Mouse (Mus musculus): ENCODE measurements around the gene Ckap2l. TPM values are rescaled to one million over a fixed set of nuclear protein-coding genes. Genes with fewer than 3 reads are reported as not detected.

The Ckap2l gene
- polyA plus RNA-seq, 1 experiment from 2014 or later, result 49.5 TPM

- Histone ChIP-seq H3K4me1 (no peaks in the 10 kb centered on the region), H3K27ac (no peak within 1 kb of the TSS), H3K4me2 (no peak within 1 kb of the TSS), H3K4me3 (replicated peaks) (no peak within 1 kb of the TSS), H3K36me3 (no peaks in the 10 kb centered on the region), H3K9ac (no peak within 1 kb of the TSS), H3K27me3 (no peaks in the 10 kb centered on the region), H3K9me3 (replicated peaks) (no peaks in the 10 kb centered on the region)
- 80% methylated on average over 7 of the region's 7 CpGs for WGBS
- ATAC-seq (replicated peaks; ENCODE audit: low FRiP score), result no peak
Observed at GRCm38 (mm10) chr2:129309836-129310235, 12.8 kb upstream of the Ckap2l start, which contains the start of gene Il1a. Il1a (minus strand) TSS chr2:129309972.

DNA sequence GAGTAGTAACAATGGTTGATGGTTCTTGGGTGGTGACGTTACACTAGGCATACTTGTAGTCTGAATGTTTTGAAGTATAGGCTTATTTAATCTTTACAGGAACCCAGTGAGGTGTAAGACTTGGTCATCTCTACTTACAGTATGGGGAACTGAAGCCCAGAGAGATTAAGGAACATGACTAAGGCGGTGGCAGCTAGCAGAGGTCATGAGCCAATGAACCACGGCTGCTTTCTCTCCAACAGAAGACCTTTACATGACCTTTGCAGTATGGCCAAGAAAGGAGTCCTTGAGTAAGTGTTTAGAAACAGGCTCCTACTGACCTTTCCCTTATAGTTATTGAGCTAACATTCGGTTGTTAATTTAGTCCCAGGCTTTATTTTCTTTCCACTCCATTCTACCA, 9.0 kb upstream of the Ckap2l start:
- Histone ChIP-seq H3K36me3 (no peaks in the 10 kb centered on the region), H3K9ac (no peak overlapping the region), H3K4me3 (replicated peaks) (no peak overlapping the region), H3K27me3 (0 out of 2 replicates have a peak, but pooled peaks cover 1% of the 10 kb centered on the region), H3K27ac (no peak overlapping the region), H3K4me1 (no peaks in the 10 kb centered on the region), H3K4me2 (no peak overlapping the region), H3K9me3 (replicated peaks) (no peaks in the 10 kb centered on the region)
- ATAC-seq (replicated peaks; ENCODE audit: low FRiP score), result no peak
- WGBS, result 48% methylated on average over 4 of the region's 4 CpGs

GRCm38 (mm10) chr2:129297589-129297982, 574 bp upstream of the Ckap2l start:
- peaks cover 20% of the 10 kb centered on the region for H3K4me1 ChIP-seq
- H3K9ac ChIP-seq, result peak overlapping the region; percentile 50
- peak overlapping the region; percentile 77 for H3K4me2 ChIP-seq
- WGBS, result 1% methylated on average over 10 of the region's 10 CpGs
- peaks cover 5% of the 10 kb centered on the region; the same call in 1 of the 2 replicates for H3K27me3 ChIP-seq
- H3K9me3 ChIP-seq (replicated peaks), result no peaks in the 10 kb centered on the region
- ATAC-seq (replicated peaks; ENCODE audit: low FRiP score), result peak; percentile 66
- peaks cover 12% of the 10 kb centered on the region for H3K36me3 ChIP-seq
- H3K4me3 ChIP-seq (replicated peaks), result peak overlapping the region; percentile 96
- H3K27ac ChIP-seq, result peak overlapping the region; percentile 86

- Histone ChIP-seq H3K4me3 (replicated peaks) (peak overlapping the region; percentile 96), H3K27me3 (peaks cover 5% of the 10 kb centered on the region; the same call in 1 of the 2 replicates), H3K4me2 (peak overlapping the region; percentile 77), H3K36me3 (peaks cover 15% of the 10 kb centered on the region), H3K4me1 (peaks cover 20% of the 10 kb centered on the region), H3K9ac (peak overlapping the region; percentile 89), H3K27ac (no peak overlapping the region), H3K9me3 (replicated peaks) (no peaks in the 10 kb centered on the region)
- ATAC-seq (replicated peaks; ENCODE audit: low FRiP score), result no peak
- 72% methylated on average over 5 of the region's 5 CpGs for WGBS
Observed at GRCm38 (mm10) chr2:129296086-129296485, 926 bp downstream of the Ckap2l start.

- Histone ChIP-seq H3K4me1 (peaks cover 20% of the 10 kb centered on the region), H3K9me3 (replicated peaks) (no peaks in the 10 kb centered on the region), H3K4me2 (no peak overlapping the region), H3K36me3 (peaks cover 23% of the 10 kb centered on the region), H3K9ac (no peak overlapping the region), H3K27ac (no peak overlapping the region), H3K4me3 (replicated peaks) (no peak overlapping the region), H3K27me3 (no peaks in the 10 kb centered on the region)
- ATAC-seq (replicated peaks; ENCODE audit: low FRiP score), result no peak
- WGBS, result 90% methylated on average over 5 of the region's 5 CpGs
Observed at GRCm38 (mm10) chr2:129295075-129295474, 1.9 kb downstream of the Ckap2l start.

DNA sequence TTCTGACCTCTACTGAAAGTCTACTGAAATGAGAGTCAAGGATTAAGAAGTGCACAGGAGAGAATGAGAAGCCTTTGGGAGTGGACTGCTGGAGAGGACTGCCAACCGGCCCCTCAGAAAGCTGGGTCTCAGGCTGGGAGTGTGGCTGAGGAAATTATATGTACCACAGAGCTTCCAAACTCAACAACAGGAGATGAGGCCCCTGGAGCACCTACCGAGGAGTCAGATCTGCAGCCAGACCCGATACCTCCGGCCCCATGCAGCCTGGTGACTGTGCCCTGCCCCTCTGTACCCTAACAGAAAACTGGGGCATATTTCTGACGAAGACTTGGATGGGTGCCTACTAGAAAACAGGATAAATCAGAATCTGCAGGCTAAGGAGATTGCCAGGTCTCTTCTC, 23.2 kb downstream of the Ckap2l start:
- WGBS, result 93% methylated on average over 5 of the region's 5 CpGs
- Histone ChIP-seq H3K4me3 (replicated peaks) (no peak overlapping the region), H3K36me3 (peaks cover 87% of the 10 kb centered on the region), H3K9me3 (replicated peaks) (no peaks in the 10 kb centered on the region), H3K4me1 (no peaks in the 10 kb centered on the region), H3K4me2 (no peak overlapping the region), H3K27ac (no peak overlapping the region), H3K27me3 (no peaks in the 10 kb centered on the region), H3K9ac (no peak overlapping the region)
- ATAC-seq (replicated peaks; ENCODE audit: low FRiP score), result no peak

DNA sequence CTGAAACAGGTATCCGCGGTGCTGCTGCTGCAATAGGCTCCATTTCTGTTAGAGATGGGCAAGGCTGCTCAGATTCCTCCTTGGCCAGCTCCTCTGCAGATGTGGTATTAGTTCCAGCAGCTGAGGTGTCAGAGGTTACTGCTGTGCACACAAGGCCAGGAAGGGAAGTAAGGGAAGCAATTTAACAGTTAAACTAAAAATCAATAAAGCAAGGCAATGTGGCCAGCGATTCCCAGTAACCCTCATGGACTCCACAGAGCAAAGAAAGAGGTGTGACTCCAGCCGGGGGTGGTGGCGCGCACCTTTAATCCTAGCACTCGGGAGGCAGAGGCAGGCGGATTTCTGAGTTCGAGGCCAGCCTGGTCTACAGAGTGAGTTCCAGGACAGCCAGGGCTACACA, 26.4 kb downstream of the Ckap2l start:
- no peaks in the 10 kb centered on the region for H3K4me1 ChIP-seq
- no peak overlapping the region for H3K9ac ChIP-seq
- no peak overlapping the region for H3K4me2 ChIP-seq
- no peak overlapping the region for H3K27ac ChIP-seq
- no peak for ATAC-seq (replicated peaks; ENCODE audit: low FRiP score)
- WGBS, result 82% methylated on average over 9 of the region's 9 CpGs
- H3K36me3 ChIP-seq, result peaks cover 89% of the 10 kb centered on the region
- H3K4me3 ChIP-seq (replicated peaks), result no peak overlapping the region
- no peaks in the 10 kb centered on the region for H3K9me3 ChIP-seq (replicated peaks)
- no peaks in the 10 kb centered on the region for H3K27me3 ChIP-seq

DNA sequence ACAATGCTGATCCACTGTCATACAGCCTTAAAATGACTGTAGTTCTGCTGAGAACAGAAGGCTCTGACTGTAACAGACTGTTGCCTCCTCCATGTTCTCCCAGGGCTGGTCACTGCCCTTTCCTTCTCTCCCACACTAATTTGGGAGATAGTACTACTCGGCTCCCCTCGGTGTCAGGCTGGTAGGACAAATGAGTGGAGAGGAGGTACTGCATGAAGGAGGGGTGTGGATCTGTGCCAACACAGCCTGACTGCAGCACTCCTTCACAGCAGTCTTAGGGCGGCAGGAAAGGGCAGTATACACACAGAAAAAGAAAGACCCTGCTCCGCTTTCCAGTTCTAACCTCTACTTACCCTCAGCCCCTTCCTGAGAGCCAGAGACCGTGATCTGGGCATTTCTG, 27.0 kb downstream of the Ckap2l start:
- Histone ChIP-seq H3K27me3 (no peaks in the 10 kb centered on the region), H3K4me1 (no peaks in the 10 kb centered on the region), H3K9ac (no peak overlapping the region), H3K4me2 (no peak overlapping the region), H3K4me3 (replicated peaks) (no peak overlapping the region), H3K27ac (no peak overlapping the region), H3K9me3 (replicated peaks) (no peaks in the 10 kb centered on the region), H3K36me3 (peaks cover 84% of the 10 kb centered on the region)
- WGBS, result 85% methylated on average over 5 of the region's 5 CpGs
- no peak for ATAC-seq (replicated peaks; ENCODE audit: low FRiP score)

GRCm38 (mm10) chr2:129269161-129269643, 27.8 kb downstream of the Ckap2l start:
- Histone ChIP-seq H3K27me3 (no peaks in the 10 kb centered on the region), H3K4me2 (no peak overlapping the region), H3K9me3 (replicated peaks) (no peaks in the 10 kb centered on the region), H3K27ac (no peak overlapping the region), H3K4me3 (replicated peaks) (no peak overlapping the region), H3K9ac (no peak overlapping the region), H3K36me3 (peaks cover 78% of the 10 kb centered on the region), H3K4me1 (no peaks in the 10 kb centered on the region)
- no peak for ATAC-seq (replicated peaks; ENCODE audit: low FRiP score)
- 95% methylated on average over 12 of the region's 12 CpGs for WGBS

DNA sequence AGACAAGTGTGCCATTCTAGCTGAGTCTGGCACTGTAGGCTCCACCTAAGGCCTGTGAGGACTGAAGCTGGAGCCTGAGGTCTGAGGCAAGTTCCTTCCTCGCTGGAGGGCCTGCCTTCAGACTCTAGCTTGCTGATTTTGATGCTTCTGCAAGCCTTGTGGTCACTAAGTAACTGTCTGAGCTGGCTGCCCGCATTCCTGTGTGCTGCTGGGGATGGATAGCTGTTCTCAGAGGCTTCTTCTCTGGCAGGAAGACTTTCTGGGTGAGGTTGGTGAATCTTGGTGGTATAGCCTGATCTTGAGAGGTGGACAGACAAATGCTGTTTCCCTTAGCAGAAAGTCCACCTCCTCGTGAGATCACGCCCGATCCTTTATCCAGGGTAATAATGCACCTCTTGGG, 29.3 kb downstream of the Ckap2l start:
- no peak overlapping the region for H3K4me2 ChIP-seq

DNA sequence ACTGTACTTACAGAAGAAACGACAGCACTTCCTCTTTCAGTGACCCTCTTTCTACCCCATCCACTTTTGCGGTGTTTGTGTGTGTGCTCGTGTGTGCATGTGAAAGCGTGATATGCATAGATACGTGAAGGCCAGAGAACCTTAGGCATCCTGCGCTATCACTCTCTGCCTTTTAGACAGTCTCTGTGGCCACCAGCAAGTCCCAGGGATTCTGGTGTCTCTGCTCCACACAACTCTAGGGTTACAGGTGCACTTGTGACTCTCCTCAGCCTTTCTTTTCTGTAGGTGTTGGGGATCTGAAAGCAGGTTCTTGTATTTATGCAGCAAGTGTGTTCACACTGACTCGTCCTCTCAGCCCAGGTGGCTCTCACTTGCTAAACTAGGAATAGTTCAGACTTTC, 31.7 kb downstream of the Ckap2l start:
- H3K4me3 ChIP-seq (replicated peaks), result no peak overlapping the region
- ATAC-seq (replicated peaks; ENCODE audit: low FRiP score), result no peak
- peaks cover 44% of the 10 kb centered on the region for H3K36me3 ChIP-seq
- no peak overlapping the region for H3K27ac ChIP-seq
- no peak overlapping the region for H3K4me2 ChIP-seq
- no peaks in the 10 kb centered on the region for H3K9me3 ChIP-seq (replicated peaks)
- H3K4me1 ChIP-seq, result no peaks in the 10 kb centered on the region
- H3K27me3 ChIP-seq, result no peaks in the 10 kb centered on the region
- WGBS, result 94% methylated on average over 7 of the region's 7 CpGs
- no peak overlapping the region for H3K9ac ChIP-seq

More for the DNA sequence above, 29.3 kb downstream of the Ckap2l start:
- no peaks in the 10 kb centered on the region for H3K4me1 ChIP-seq
- no peak for ATAC-seq (replicated peaks; ENCODE audit: low FRiP score)
- WGBS, result 97% methylated on average over 5 of the region's 5 CpGs
- no peak overlapping the region for H3K9ac ChIP-seq
- H3K36me3 ChIP-seq, result peaks cover 63% of the 10 kb centered on the region
- H3K27me3 ChIP-seq, result no peaks in the 10 kb centered on the region
- H3K4me3 ChIP-seq (replicated peaks), result no peak overlapping the region
- H3K9me3 ChIP-seq (replicated peaks), result no peaks in the 10 kb centered on the region
- no peak overlapping the region for H3K27ac ChIP-seq

GRCm38 (mm10) chr2:129263073-129263472, 33.9 kb downstream of the Ckap2l start:
- Histone ChIP-seq H3K36me3 (peaks cover 21% of the 10 kb centered on the region), H3K4me3 (replicated peaks) (no peak overlapping the region), H3K9me3 (replicated peaks) (no peaks in the 10 kb centered on the region), H3K4me1 (no peaks in the 10 kb centered on the region), H3K27me3 (no peaks in the 10 kb centered on the region), H3K27ac (no peak overlapping the region), H3K4me2 (no peak overlapping the region), H3K9ac (no peak overlapping the region)
- ATAC-seq (replicated peaks; ENCODE audit: low FRiP score), result no peak
- 60% methylated on average over 5 of the region's 5 CpGs for WGBS

DNA sequence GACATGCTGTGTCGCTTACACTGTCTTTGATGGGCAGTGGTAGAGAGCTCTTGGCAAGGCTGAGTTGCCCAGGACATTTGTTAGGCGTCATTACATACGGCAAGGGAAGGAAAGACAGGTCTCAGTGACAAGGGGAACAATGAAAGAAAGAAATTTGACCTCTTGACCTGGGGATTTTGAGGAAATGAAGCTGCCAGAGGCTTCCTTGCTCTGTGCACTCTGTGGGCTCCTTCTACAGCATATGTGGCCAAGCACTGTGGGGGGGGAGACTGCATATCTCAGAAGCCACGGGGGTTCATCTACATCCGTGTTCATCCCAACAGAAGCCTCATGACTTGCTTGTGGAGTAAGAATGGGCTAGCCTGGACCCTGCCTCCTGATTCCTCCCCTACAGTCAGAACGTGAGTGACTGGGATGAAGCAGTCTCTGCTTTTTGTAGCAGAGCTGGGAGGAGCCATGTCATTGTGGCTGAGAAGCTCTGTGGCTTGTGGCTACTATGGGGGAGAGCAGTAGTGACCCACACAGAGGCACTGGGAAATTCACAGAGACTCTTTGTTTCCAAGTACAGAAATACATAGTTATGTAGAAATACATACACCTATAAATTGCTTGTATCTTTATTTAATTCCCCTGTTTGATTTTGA, 35.7 kb downstream of the Ckap2l start:
- 57% methylated on average over 6 of the region's 6 CpGs for WGBS
- no peak overlapping the region for H3K4me2 ChIP-seq
- H3K9me3 ChIP-seq (replicated peaks), result no peaks in the 10 kb centered on the region
- no peak for ATAC-seq (replicated peaks; ENCODE audit: low FRiP score)
- H3K27ac ChIP-seq, result no peak overlapping the region
- no peaks in the 10 kb centered on the region for H3K4me1 ChIP-seq
- H3K9ac ChIP-seq, result no peak overlapping the region
- no peak overlapping the region for H3K4me3 ChIP-seq (replicated peaks)
- H3K36me3 ChIP-seq, result peaks cover 3% of the 10 kb centered on the region; the same call in 1 of the 2 replicates
- no peaks in the 10 kb centered on the region for H3K27me3 ChIP-seq
